Mouse (Mus musculus): ENCODE measurements around the gene Borcs6. TPM values are rescaled to one million over a fixed set of nuclear protein-coding genes. Genes with fewer than 3 reads are reported as not detected.

Gene Borcs6
- polyA plus RNA-seq (2015; fragmentation: Nextera tagmentation; extraction: Ambion mirVana): 11.9 and 12.3 TPM in 2 replicates

DNA sequence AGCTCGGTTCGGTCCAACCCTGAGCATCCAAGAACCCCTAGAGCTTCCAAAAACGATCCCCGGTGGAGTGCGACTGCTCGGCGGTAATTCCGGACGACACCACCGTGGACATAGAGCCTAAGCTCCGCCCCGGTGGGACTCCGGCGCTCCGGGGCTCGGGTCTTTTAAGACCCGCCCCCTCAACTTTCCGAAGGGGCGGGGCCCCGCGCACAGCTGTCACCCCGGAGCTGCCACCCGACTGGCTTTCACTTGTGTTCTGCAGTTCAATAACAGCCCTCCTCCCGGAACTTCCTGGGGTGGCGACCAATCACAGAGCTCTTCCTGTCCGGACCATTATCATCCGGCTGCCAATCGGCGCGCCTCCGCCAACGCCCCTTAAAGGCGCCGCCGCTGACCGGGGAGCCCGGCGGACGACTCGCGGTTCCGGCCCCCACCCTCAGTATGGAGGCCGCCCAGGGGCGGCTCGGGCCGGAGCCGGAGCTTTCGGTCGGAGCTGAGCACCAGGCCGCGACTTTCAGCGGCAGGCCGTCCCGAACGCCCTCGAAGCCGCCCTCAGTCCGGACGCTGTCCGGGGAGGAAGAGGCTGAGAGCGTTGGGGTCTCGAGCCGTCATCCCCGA, at the start of gene Borcs6:
Gene Borcs6 (plus strand): TSS at position 361 of the 618 bp plus-strand sequence.

DNA sequence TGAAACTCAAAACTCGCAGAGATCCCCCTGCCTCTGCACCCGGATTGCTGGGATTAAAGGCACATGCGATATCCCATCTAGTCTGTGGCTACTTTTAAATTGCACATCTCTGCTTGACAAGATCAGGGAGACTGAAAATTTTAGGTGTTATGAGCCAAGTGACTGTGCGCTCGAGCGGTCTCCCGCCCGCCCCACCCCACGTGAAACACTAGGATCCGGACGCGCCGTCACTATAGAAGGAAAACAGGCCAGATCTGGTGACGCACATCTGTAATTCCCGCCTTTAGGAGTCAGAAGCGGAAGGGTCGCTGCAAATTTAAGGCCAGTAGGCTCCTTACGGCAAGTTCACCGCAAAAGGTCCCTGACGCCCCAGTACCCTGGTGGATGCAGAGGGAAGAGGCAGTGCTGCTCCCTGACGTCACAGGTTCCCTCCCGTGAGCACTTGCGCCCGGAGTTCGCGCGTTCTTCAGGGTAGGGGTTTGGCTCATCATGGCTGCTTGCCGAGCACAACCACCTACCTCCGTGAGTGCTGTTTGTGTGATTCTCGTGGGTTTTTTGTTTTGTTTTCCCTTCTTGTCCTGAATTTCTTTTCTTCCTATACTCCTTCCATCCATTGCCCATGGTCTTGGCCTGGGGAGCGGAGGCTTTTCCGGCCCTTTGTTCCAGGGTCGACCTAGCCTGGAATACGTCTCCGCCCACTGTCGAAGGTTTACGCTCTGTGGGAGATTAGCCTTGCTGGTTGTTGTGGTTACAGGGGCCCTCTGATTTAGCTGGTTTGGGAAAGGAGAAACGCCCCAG, 43.7 kb upstream of the Borcs6 start, which contains the start of gene Ctc1:
Gene Ctc1 (plus strand): TSS at position 268 of the 798 bp plus-strand sequence.

GRCm38 (mm10) chr11:69045531-69046394, 13.8 kb upstream of the Borcs6 start, which contains the start of gene Aurkb:
Gene Aurkb, plus strand, starts transcription at chr11:69045647.

DNA sequence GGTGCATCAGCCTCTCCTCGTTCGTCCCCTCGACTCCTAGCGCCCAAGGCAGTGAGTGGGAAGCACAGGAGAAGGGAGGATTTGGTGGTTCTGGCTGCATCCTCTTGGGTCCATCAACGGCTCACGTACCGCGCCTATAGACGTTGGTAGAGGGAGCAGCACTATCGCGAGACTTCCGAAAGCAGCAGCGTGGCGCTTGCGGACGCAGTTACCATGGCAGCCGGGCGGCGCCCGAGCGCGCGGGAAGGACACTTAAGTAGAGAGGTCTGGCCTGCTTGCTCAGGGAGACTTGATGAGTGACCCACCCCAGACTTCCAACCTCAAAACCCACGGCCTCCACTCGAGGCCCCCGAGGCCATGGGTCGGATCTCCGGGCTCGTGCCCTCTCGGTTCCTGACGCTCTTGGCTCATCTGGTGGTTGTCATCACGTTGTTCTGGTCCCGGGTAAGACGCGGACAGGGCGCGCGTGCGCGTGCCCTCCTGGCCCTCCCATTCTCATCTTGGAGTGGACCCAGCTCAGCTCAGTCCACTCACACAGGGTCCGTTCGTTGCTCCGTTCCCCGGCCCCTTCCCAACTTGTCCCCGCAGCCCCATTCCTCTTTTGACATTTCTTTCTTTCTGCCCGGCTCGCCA, 11.2 kb downstream of the Borcs6 start, which contains the start of gene Tmem107:
Gene Tmem107 (plus strand): TSS at position 217 of the 633 bp plus-strand sequence.

DNA sequence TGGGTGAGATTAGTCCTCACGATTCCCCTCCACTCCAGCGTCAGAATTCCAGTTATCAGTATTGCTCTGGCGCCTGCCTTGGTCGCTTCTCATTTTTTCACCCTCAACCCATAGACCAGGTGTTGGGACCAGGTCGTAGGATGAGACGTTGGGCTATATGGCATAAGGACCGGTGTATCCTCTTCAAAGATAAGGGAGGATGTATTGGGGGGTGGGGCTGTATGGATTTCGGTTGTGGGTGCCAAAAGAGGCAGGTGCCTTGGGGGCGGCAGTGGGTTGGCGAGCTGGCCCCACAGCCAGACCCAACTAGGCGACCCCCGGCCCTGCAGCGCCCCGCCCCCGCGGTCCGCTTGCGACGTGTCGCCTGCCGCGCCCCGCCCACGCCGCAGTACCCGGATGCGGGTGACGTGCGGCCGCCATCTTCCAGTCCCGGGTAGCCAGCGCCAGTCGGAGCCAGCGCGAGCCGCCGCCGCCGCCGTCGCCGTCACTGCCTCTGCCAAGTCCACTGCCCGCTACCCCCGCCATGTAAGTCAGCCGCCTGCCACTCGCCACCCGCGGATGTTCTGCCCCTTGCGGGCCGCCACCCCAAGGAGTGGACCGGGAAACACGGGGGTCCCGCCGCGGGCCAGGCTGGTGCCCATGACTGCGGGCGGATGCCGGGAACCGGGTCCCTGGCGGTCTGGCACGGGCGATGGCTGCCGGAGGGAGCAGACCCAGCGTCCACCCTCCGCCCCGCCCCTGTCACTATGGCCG, 28.8 kb downstream of the Borcs6 start, which contains the start of gene Vamp2:
Gene Vamp2 (plus strand): TSS at position 388 of the 753 bp plus-strand sequence.

GRCm38 (mm10) chr11:69094697-69095429, 35.3 kb downstream of the Borcs6 start, which contains the start of gene Per1:
Gene Per1, plus strand, starts transcription at chr11:69095217.

Other genes starting within 250 kb of the Borcs6 start
- gene Ndel1, start 187.9 kb upstream of the Borcs6 start, polyA plus RNA-seq (2015; fragmentation: Nextera tagmentation; extraction: Ambion mirVana): 79.9 and 88.8 TPM in 2 replicates
- gene Rnf222, start 171.2 kb upstream of the Borcs6 start, polyA plus RNA-seq (2015; fragmentation: Nextera tagmentation; extraction: Ambion mirVana): not detected in 2 replicates
- gene Rpl26, start 158.1 kb upstream of the Borcs6 start, polyA plus RNA-seq (2015; fragmentation: Nextera tagmentation; extraction: Ambion mirVana): 870 and 884 TPM in 2 replicates
- not detected in 2 replicates for gene Odf4, start 132.6 kb upstream of the Borcs6 start, polyA plus RNA-seq (2015; fragmentation: Nextera tagmentation; extraction: Ambion mirVana)
- gene Arhgef15, start 102.2 kb upstream of the Borcs6 start, polyA plus RNA-seq (2015; fragmentation: Nextera tagmentation; extraction: Ambion mirVana): 2.3 and 2.5 TPM in 2 replicates
- gene Slc25a35, start 91.6 kb upstream of the Borcs6 start, polyA plus RNA-seq (2015; fragmentation: Nextera tagmentation; extraction: Ambion mirVana): 5.3 and 7.2 TPM in 2 replicates
- gene Rangrf, start 84.5 kb upstream of the Borcs6 start, polyA plus RNA-seq (2015; fragmentation: Nextera tagmentation; extraction: Ambion mirVana): 31.2 and 32.5 TPM in 2 replicates
- 9.6 and 10.6 TPM in 2 replicates for gene Pfas, start 51.3 kb upstream of the Borcs6 start, polyA plus RNA-seq (2015; fragmentation: Nextera tagmentation; extraction: Ambion mirVana)
- gene Ctc1, start 43.8 kb upstream of the Borcs6 start, polyA plus RNA-seq (2015; fragmentation: Nextera tagmentation; extraction: Ambion mirVana): 16.5 and 21.5 TPM in 2 replicates
- 20.7 and 30.7 TPM in 2 replicates for gene Aurkb, start 14.1 kb upstream of the Borcs6 start, polyA plus RNA-seq (2015; fragmentation: Nextera tagmentation; extraction: Ambion mirVana)
- 33.3 and 39.1 TPM in 2 replicates for gene Tmem107, start 11.1 kb downstream of the Borcs6 start, polyA plus RNA-seq (2015; fragmentation: Nextera tagmentation; extraction: Ambion mirVana)
- 48.6 and 55.5 TPM in 2 replicates for gene Vamp2, start 28.8 kb downstream of the Borcs6 start, polyA plus RNA-seq (2015; fragmentation: Nextera tagmentation; extraction: Ambion mirVana)
- 14.4 and 17.4 TPM in 2 replicates for gene Per1, start 35.5 kb downstream of the Borcs6 start, polyA plus RNA-seq (2015; fragmentation: Nextera tagmentation; extraction: Ambion mirVana)
- gene Hes7, start 60.7 kb downstream of the Borcs6 start, polyA plus RNA-seq (2015; fragmentation: Nextera tagmentation; extraction: Ambion mirVana): 0.11 and 0.26 TPM in 2 replicates
- 0.45 and 0.59 TPM in 2 replicates for gene 9130213A22Rik, start 62.9 kb downstream of the Borcs6 start, polyA plus RNA-seq (2015; fragmentation: Nextera tagmentation; extraction: Ambion mirVana)
- 8.5 and 10.1 TPM in 2 replicates for gene Aloxe3, start 66.2 kb downstream of the Borcs6 start, polyA plus RNA-seq (2015; fragmentation: Nextera tagmentation; extraction: Ambion mirVana)
- gene Alox12b, start 97.3 kb downstream of the Borcs6 start, polyA plus RNA-seq (2015; fragmentation: Nextera tagmentation; extraction: Ambion mirVana): 0.05 and 0.11 TPM in 2 replicates
- gene Alox8, start 138.1 kb downstream of the Borcs6 start, polyA plus RNA-seq (2015; fragmentation: Nextera tagmentation; extraction: Ambion mirVana): not detected in 2 replicates
- gene Gucy2e, start 177.3 kb downstream of the Borcs6 start, polyA plus RNA-seq (2015; fragmentation: Nextera tagmentation; extraction: Ambion mirVana): 0.05 TPM in 2 replicates